Mouse (Mus musculus) stomach, postnatal 0 days (tissue): ENCODE measurements around the gene Sema3f. TPM values are rescaled to one million over a fixed set of nuclear protein-coding genes. Genes with fewer than 3 reads are reported as not detected.

Experiments used
- ATAC-seq: fragments of 200-750 bp; cut with Nextera tagmentation; 2 replicates; pipeline ENCODE4 v1.8.0; 2017; ENCODE audit not compliant: low FRiP score, low TSS enrichment
- DNase-seq: peaks from one replicate; pipeline ENCODE4 v3.0.0-alpha.2; 2016; ENCODE audit warnings: low spot score
- H3K27ac ChIP-seq: fragments of 300-500 bp; sonication (generic); replicated peaks from 2 replicates; pipeline ENCODE4 v1.5.1; 2014; ENCODE audit warnings: mild to moderate bottlenecking, control low read depth
- H3K27me3 ChIP-seq: fragments of 300-500 bp; sonication (generic); 2 replicates; pipeline ENCODE4 v1.6.1; 2014; ENCODE audit warnings: low read length; ENCODE audit not compliant: control insufficient read depth, insufficient read depth
- H3K36me3 ChIP-seq: fragments of 300-500 bp; sonication (generic); 2 replicates; pipeline ENCODE4 v1.6.1; 2014; ENCODE audit warnings: low read length, mixed read lengths; ENCODE audit not compliant: control insufficient read depth, insufficient read depth
- H3K4me1 ChIP-seq: fragments of 300-500 bp; sonication (generic); replicated peaks from 2 replicates; pipeline ENCODE4 v1.6.1; 2014; ENCODE audit warnings: antibody characterized with exemption; ENCODE audit not compliant: control insufficient read depth, insufficient read depth
- H3K4me2 ChIP-seq: fragments of 300-500 bp; sonication (generic); replicated peaks from 2 replicates; pipeline ENCODE4 v1.6.1; 2014; ENCODE audit warnings: low read depth, mild to moderate bottlenecking, control low read depth, moderate library complexity
- H3K4me3 ChIP-seq: fragments of 300-500 bp; sonication (generic); 2 replicates; pipeline ENCODE4 v1.5.1; 2014; ENCODE audit warnings: low read depth, low read length, control low read depth
- H3K9ac ChIP-seq: fragments of 300-500 bp; sonication (generic); 2 replicates; pipeline ENCODE4 v1.6.1; 2014; ENCODE audit warnings: mild to moderate bottlenecking, low read length, control low read depth, mixed read lengths
- H3K9me3 ChIP-seq: fragments of 300-500 bp; sonication (generic); 2 replicates; pipeline ENCODE4 v1.6.1; 2016; ENCODE audit warnings: low read length; ENCODE audit not compliant: control insufficient read depth
- CTCF ChIP-seq: IDR thresholded peaks from 2 replicates; pipeline ENCODE4 v1.5.1; 2016; ENCODE audit warnings: antibody characterized with exemption, low read depth, mild to moderate bottlenecking, moderate library complexity
- EP300 ChIP-seq: optimal IDR thresholded peaks from 2 replicates; pipeline ENCODE3; 2016; ENCODE audit warnings: antibody characterized with exemption
- WGBS: fragments of 180-500 bp; shearing (Covaris S2); extraction: QIAGEN DNeasy Blood & Tissue Kit; methylation state at CpG from one replicate; pipeline ENCODE4 v1.1.7; 2014; 5-methylcytosine and 5-hydroxymethylcytosine counted together
- polyA plus RNA-seq: library from polyadenylated mRNA; unstranded; fragments of >200 nt; fragmentation: Nextera tagmentation; extraction: Ambion mirVana; gene quantifications from 2 replicates; pipeline ENCODE4 v1.2.1, GENCODE M21; 2015

The Sema3f gene
- 11.7 and 15.1 TPM in 2 replicates for polyA plus RNA-seq

- Histone ChIP-seq H3K36me3 (no peaks in the 10 kb centered on the region; the same call in 1 of the 2 replicates), H3K4me1 (peaks cover 22% of the 10 kb centered on the region), H3K9me3 (no peaks in the 10 kb centered on the region), H3K27me3 (no peaks in the 10 kb centered on the region), H3K27ac (peak within 1 kb of the TSS; percentile 92), H3K4me2 (peak within 1 kb of the TSS; percentile 96), H3K9ac (peak within 1 kb of the TSS; percentile 88), H3K4me3 (peak within 1 kb of the TSS; percentile 77)
- TF ChIP-seq EP300 (no peak), CTCF (peak; percentile 87)
- ATAC-seq (peak; percentile 84), DNase-seq (peak; percentile 94)
- 1% methylated on average over 68 of the region's 86 CpGs for WGBS
These were observed at the start of gene Sema3f for GRCm38 (mm10) chr9:107709697-107710483. Gene Sema3f, minus strand, starts transcription at chr9:107710475.

- Histone ChIP-seq H3K4me1 (no peaks in the 10 kb centered on the region), H3K9ac (no peak overlapping the region), H3K36me3 (peaks cover 25% of the 10 kb centered on the region), H3K27ac (no peak overlapping the region), H3K4me3 (no peak overlapping the region), H3K27me3 (no peaks in the 10 kb centered on the region), H3K4me2 (no peak overlapping the region), H3K9me3 (no peaks in the 10 kb centered on the region)
- no peak for DNase-seq
- TF ChIP-seq EP300, result no peak
- no peak for TF ChIP-seq CTCF
- no peak for ATAC-seq
- WGBS, result 93% methylated on average over 6 of the region's 6 CpGs
These were observed 49.3 kb upstream of the Sema3f start for GRCm38 (mm10) chr9:107759593-107759992.

DNA sequence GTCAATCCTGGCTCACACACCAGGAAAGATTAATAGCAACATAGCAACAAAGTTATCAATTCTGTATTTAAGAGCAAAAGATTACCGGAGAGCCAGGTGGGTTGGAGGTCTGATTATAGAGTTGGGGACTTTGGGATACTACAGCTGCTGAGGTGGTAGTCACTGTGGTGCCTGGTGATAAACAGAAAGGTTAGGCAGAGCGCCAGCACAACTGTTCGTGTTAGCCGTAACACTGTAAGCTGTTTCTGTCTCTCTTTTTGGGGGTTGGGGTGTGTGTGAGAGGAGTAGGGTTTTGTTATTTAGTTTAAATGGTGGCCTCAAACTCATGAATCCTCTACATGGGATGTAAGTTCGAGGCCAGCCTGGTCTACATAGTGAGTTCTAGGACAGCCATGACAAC, 40.1 kb upstream of the Sema3f start:
- no peak overlapping the region for H3K4me2 ChIP-seq
- peaks cover 67% of the 10 kb centered on the region for H3K36me3 ChIP-seq
- WGBS, result 89% methylated on average over 5 of the region's 5 CpGs
- TF ChIP-seq EP300, result no peak
- TF ChIP-seq CTCF, result no peak
- H3K4me1 ChIP-seq, result no peaks in the 10 kb centered on the region
- H3K9ac ChIP-seq, result no peak overlapping the region
- no peaks in the 10 kb centered on the region for H3K9me3 ChIP-seq
- no peak overlapping the region for H3K4me3 ChIP-seq
- no peaks in the 10 kb centered on the region for H3K27me3 ChIP-seq
- ATAC-seq (no peak), DNase-seq (no peak)
- no peak overlapping the region for H3K27ac ChIP-seq

GRCm38 (mm10) chr9:107748063-107748462, 37.8 kb upstream of the Sema3f start:
- Histone ChIP-seq H3K27ac (no peak overlapping the region), H3K4me1 (no peaks in the 10 kb centered on the region), H3K36me3 (peaks cover 73% of the 10 kb centered on the region), H3K9ac (no peak overlapping the region), H3K4me2 (no peak overlapping the region), H3K9me3 (no peaks in the 10 kb centered on the region), H3K4me3 (no peak overlapping the region), H3K27me3 (no peaks in the 10 kb centered on the region)
- 98% methylated on average over 3 of the region's 3 CpGs for WGBS
- no peak for DNase-seq
- no peak for ATAC-seq
- TF ChIP-seq EP300 (no peak), CTCF (no peak)

- no peak for TF ChIP-seq EP300
- no peak for TF ChIP-seq CTCF
- Histone ChIP-seq H3K9me3 (no peaks in the 10 kb centered on the region), H3K4me2 (no peak overlapping the region), H3K9ac (no peak overlapping the region), H3K27me3 (no peaks in the 10 kb centered on the region), H3K4me1 (no peaks in the 10 kb centered on the region), H3K36me3 (peaks cover 75% of the 10 kb centered on the region), H3K4me3 (no peak overlapping the region), H3K27ac (no peak overlapping the region)
- ATAC-seq (no peak), DNase-seq (no peak)
- 85% methylated on average over 1 of the region's 1 CpGs for WGBS
These were observed 37.0 kb upstream of the Sema3f start for GRCm38 (mm10) chr9:107747310-107747709.

- no peak overlapping the region for H3K27ac ChIP-seq
- DNase-seq, result no peak
- peaks cover 71% of the 10 kb centered on the region for H3K36me3 ChIP-seq
- WGBS, result 95% methylated on average over 3 of the region's 3 CpGs
- H3K27me3 ChIP-seq, result no peaks in the 10 kb centered on the region
- no peak overlapping the region for H3K4me2 ChIP-seq
- H3K4me3 ChIP-seq, result no peak overlapping the region
- H3K9ac ChIP-seq, result no peak overlapping the region
- ATAC-seq, result no peak
- TF ChIP-seq CTCF, result peak; percentile 56
- TF ChIP-seq EP300, result no peak
- H3K9me3 ChIP-seq, result no peaks in the 10 kb centered on the region
- H3K4me1 ChIP-seq, result no peaks in the 10 kb centered on the region
These were observed 36.4 kb upstream of the Sema3f start for GRCm38 (mm10) chr9:107746679-107747078.
